Mouse (Mus musculus): ENCODE measurements around the gene Hoxa5. TPM values are rescaled to one million over a fixed set of nuclear protein-coding genes. Genes with fewer than 3 reads are reported as not detected.

The Hoxa5 gene
- polyA plus RNA-seq, 1 experiment from 2014 or later: 1.8 TPM

DNA sequence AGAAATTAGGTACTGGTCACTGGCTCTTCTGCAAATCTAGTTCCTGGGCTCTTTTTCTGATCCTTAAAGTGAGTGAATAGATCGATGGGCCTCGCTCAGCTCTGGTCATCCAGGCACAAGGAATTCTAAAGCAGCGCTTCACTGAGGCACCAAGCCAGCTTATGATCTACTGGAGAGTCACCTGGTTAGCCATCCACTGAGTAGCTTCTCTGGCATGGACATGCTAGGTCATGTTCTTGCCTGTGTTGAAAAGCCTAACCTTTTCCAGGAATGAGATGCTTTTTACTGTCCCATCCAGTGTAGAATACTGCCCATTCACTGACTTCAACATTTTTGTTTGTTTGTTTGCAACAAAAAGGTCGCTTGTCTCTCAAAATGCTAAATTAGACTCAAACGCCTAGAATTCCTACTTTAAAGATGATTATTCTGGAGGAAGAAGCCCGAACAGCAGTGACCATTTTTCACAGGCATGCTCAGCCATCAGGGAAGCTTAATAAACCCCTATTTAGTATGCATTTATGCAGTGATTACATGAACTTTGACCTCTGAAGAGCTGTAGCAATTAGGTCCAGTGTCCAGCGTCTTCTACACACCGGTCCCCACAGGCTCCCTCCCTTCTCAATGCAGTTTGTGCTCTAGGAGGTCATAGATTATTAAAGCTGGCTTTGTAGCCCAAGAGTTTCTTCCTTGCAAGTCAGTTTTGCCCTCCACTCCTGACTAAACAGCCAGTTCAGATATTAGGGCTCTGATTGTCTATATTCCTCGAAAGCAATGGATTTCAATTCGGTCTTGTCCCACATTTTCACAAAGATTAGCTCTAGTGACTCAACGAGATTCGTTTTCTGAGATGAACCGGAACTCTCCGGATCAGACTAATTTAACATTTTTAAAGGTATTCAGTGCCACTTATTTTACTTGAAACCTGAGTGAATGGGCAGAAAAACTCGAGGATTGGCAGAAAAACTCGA is 51.9 kb downstream of the Hoxa5 start:
- DNase-seq (ENCODE audit: low spot score): peak; percentile 38
- peaks cover 100% of the 10 kb centered on the region for H3K27me3 ChIP-seq (ENCODE audit: insufficient read depth, poor library complexity, severe bottlenecking)
- no peak overlapping the region for H3K27ac ChIP-seq
- H3K4me1 ChIP-seq (replicated peaks): 0 out of 2 replicates have a peak, but pooled peaks cover 5% of the 10 kb centered on the region
- H3K36me3 ChIP-seq: no peaks in the 10 kb centered on the region
- no peak overlapping the region for H3K4me3 ChIP-seq
- H3K9me3 ChIP-seq: no peaks in the 10 kb centered on the region
- 3% methylated on average over 16 of the region's 16 CpGs for WGBS

MicroRNAs encoded within 50 kb of the gene (microRNA counts, 519-probe panel; counts per million panel counts)
- 1,255 counts per million, percentile 77 among the panel's probes with 10 or more counts for microRNA mmu-miR-196b

Other genes with a start within 250 kb of the Hoxa5 start
- gene Skap2, start 192.0 kb downstream of the Hoxa5 start, polyA plus RNA-seq (2016; fragmentation: Nextera tagmentation; extraction: Ambion mirVana): 14.5 and 18.1 TPM in 2 replicates
- gene Hoxa1, start 46.3 kb downstream of the Hoxa5 start, polyA plus RNA-seq (2016; fragmentation: Nextera tagmentation; extraction: Ambion mirVana): 0.77 and 1.4 TPM in 2 replicates
- 31.4 and 56.9 TPM in 2 replicates for gene Hoxa2, start 39.8 kb downstream of the Hoxa5 start, polyA plus RNA-seq (2016; fragmentation: Nextera tagmentation; extraction: Ambion mirVana)
- 0.90 and 3.6 TPM in 2 replicates for gene 5730596B20Rik, start 27.1 kb downstream of the Hoxa5 start, polyA plus RNA-seq (2016; fragmentation: Nextera tagmentation; extraction: Ambion mirVana)
- gene Hoxa4, start 12.8 kb downstream of the Hoxa5 start, polyA plus RNA-seq (2016; fragmentation: Nextera tagmentation; extraction: Ambion mirVana): 0.14 and 4.3 TPM in 2 replicates
- not detected in 2 replicates for gene Hoxa6, start 4.1 kb upstream of the Hoxa5 start, polyA plus RNA-seq (2016; fragmentation: Nextera tagmentation; extraction: Ambion mirVana)
- gene Hoxa3, start 8.7 kb upstream of the Hoxa5 start, polyA plus RNA-seq (2016; fragmentation: Nextera tagmentation; extraction: Ambion mirVana): 3.6 and 9.7 TPM in 2 replicates
- gene Gm28308, start 8.8 kb upstream of the Hoxa5 start, polyA plus RNA-seq (2016; fragmentation: Nextera tagmentation; extraction: Ambion mirVana): not detected in 2 replicates
- not detected in 2 replicates for gene Hoxa7, start 17.3 kb upstream of the Hoxa5 start, polyA plus RNA-seq (2016; fragmentation: Nextera tagmentation; extraction: Ambion mirVana)
- not detected in 2 replicates for gene Hoxa9, start 26.5 kb upstream of the Hoxa5 start, polyA plus RNA-seq (2016; fragmentation: Nextera tagmentation; extraction: Ambion mirVana)
- gene Hoxa10, start 36.3 kb upstream of the Hoxa5 start, polyA plus RNA-seq (2016; fragmentation: Nextera tagmentation; extraction: Ambion mirVana): not detected in 2 replicates
- gene Hoxa11, start 41.2 kb upstream of the Hoxa5 start, polyA plus RNA-seq (2016; fragmentation: Nextera tagmentation; extraction: Ambion mirVana): not detected in 2 replicates
- gene Hoxa13, start 56.3 kb upstream of the Hoxa5 start, polyA plus RNA-seq (2016; fragmentation: Nextera tagmentation; extraction: Ambion mirVana): not detected in 2 replicates
- gene Evx1, start 108.9 kb upstream of the Hoxa5 start, polyA plus RNA-seq (2016; fragmentation: Nextera tagmentation; extraction: Ambion mirVana): 2.3 and 4.3 TPM in 2 replicates